Mouse (Mus musculus) liver (tissue): Measurements from ENCODE around the gene Cox6b2.
A peak's percentile ranks its signal among the peaks of the same experiment; 100 is the strongest.

Experiments
- DNase-seq: peaks from one replicate; pipeline ENCODE4 v3.0.0-alpha.2; 2020; ENCODE audit warnings: mixed read lengths

The Cox6b2 gene

DNA sequence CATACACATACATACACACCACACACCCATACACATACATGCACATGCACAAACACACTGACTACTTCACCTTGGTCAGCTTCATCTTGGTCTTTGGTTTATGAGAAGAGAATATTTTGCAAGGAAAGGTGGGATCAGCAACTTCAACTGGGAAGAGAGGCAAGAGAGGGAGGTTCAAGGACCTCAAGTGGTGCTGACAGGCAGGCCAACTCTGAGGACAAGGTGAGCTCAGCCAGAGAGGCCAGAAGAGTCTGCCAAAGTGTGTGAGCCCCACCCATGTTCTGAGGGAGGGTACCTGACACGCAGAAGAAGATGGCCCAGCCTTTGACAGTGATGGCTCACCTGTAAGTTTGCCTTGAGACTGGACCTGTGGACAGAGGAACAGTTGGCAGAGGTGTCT, 6.8 kb upstream of the Cox6b2 start:
- DNase-seq, result no peak

DNA sequence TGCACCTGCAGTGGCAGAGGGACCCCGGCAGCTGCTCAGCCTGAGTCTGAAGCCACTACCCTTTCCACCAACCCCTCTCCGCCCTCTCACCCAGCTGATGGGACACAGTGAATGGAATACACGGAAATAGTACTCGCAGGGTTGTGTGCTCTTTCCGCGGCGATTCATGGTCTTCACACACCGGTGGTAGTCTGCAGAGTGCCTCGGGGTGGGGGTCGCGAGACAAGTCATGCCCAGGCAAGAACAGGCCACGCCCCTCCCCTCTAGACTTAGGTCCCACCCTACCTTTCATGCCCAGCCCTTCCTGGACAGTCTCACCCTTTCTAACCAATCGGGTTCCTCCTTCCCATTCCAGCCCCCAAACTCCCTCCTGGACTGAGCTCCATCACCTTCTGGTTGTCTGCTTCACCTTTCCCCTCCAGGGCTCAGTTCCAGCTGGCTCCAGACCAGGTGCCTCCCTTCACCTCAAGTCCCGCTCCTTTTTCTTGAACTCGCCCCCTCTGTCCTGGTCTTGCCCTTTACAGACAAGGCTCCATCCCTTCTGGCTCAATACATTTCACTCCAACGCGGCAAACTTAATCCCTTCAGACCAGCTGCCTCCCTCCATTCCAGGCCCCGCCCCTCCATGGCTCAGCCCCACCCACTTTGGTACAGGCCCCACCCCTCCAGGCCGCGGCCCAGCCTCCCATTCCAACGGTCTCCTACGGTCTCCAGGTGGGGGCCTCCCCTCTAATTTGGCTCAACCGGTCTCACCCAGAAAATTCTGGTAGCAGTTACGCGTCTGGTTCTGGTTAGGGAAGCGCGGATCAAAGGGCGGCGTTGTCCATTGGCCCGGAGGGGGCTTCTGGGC, 698 bp downstream of the Cox6b2 start:
- peak; percentile 89 for DNase-seq

DNA sequence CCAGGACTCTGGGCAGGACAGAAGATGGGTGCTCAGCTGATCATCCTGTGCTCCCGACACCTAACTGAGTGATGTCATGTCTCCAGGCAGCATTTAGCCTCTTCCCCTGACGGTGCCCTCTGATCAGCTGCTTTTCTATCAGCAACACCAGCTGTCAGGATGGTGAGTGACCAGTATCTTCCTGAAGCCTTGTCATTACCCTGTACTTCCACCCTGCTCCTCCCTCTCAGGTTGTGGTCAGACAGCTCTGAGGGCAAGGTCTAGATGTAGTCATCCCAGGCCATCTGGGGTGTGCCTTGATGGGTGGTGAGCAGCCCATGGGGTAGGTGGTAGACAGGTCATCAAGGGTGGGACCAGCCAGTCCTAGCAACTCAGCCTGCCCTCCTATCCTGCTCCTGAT, 3.7 kb downstream of the Cox6b2 start:
- DNase-seq, result peak; percentile 54

DNA sequence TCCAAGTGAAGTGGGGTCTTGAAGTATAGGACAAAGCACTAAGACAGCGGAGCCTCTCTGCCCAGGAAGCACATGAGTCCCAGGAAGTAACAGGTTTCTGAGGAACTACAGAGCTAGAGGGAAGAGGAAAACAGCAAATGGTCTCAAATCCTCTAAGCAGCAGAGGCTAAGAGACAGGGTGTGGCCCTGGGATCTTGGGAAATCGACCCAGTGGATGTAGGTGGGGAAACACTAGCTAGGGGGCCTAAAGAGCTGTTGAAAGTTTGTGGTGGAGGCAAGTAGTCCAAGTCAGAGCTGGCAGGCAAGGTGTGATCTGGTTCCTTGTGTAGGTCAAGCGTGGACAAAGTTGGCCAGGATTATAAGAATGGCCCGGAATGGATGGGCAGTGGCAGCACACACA, 4.6 kb downstream of the Cox6b2 start:
- DNase-seq, result peak; percentile 28

DNA sequence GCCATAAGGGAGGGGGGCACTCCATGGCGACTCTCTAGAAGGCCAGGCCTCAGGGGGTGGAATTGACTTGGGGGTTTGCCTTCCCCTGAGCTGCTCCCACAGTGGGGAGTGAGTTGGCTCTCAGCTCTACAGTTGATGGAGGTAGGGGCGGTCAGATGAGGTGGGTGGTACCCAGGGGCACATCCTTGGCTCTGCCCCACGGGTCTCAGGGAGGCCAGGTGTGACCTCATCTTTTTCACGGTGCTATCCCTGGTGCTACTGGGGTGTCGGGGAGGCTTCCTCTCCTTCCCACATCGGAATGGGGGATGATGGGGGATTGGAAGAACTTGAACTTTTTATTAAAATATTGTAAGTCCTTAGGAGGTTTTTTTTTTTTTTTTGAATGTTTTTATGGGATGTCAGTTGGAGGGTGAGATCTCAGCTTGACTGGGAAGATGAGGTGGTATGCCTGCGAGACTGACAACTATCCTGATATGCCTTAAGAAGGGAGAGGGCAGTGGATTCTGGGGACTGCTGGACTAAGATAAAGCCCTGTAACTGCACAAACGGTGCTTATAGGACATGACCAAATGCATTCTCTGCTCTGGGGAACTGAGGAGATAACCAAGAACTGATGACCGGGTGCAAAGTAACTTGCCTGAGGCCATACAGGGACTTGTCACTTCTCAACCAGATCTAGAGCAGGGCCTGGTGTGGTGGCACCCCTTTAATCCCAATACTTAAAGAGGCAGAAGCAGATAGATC, 5.6 kb downstream of the Cox6b2 start:
- DNase-seq, result peak; percentile 74

DNA sequence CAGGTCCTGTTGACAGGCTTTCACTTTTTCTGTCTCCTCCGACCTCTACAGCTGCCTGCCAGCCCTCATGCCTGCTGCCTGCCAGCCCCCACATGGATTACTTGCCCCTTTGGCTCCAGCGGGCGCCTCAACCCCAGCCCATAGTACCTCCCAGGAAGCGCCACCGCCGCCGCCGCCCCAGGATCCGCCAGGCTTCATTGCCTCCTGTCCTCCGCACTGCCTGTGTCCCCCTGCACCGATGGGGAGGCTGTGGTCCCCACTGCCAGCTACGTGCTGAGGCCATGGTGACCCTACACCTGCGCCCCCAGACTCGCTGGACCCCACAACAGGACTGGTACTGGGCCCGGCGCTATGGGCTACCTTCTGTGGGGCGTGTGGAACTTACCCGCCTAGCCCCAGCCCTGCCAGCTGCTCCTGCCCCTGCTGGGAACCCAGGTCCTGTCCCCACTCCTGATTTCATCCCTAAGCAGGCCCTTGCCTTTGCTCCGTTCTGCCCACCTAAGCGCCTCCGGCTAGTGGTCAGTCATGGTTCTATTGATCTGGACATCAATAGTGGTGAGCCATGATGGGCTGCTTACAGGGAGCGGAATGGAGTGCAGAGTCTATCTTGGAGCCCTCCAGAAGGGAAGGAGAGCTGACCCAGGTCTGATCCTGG, 6.4 kb downstream of the Cox6b2 start:
- DNase-seq, result peak; percentile 48

DNA sequence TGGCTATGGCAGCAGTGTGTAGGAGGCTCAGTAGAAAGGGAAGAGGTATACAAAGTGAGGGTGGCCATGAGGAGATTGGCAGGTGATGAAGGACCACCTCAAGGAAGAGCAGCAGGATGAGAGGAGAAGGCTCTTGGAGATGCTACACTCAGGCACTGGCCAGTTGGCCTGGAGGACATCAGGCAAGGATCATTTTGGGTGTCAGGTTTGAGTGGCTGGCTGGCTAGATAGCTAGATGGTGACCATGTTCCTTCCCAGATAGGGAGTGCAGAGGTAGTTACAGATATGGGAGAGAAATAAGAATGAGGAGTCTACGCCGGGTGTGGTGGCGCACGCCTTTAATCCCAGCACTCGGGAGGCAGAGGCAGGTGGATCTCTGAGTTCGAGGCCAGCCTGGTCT, 8.0 kb downstream of the Cox6b2 start:
- peak; percentile 49 for DNase-seq

DNA sequence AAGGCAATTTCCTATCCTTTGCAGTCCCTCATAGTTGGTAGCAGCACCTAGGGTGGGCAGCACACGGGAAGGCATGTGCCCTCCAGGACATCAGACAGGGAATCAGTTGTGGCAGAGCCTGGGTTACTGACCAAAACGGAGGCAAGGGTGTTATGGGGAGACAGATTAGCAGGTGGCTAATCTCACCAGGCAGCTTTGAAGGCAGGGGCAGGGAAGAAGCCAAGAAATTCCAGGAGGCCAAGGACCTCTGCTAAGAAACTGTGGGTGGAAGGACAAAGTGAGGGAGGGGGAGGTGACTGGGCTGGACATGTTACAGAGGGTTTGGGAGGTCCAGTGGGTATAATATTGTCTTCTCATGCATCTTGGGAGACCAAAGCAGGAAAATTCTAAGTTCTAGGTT, 9.5 kb downstream of the Cox6b2 start:
- peak; percentile 79 for DNase-seq

DNA sequence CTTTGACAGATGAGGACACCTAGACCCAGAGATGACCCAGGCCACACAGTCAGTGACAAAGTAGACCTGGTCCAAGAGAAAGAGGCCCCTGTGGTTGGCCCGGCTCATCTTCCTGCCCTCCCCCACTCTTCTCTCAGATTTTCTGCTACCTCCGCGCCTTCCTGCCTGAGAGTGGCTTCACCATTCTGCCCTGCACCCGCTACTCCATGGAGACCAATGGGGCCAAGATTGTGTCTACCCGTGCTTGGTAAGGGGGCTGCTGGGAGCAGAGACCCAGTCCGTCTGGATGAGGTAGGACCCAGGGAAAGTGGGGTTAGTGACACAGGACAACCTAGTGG, 10.4 kb downstream of the Cox6b2 start:
- DNase-seq, result peak; percentile 37

DNA sequence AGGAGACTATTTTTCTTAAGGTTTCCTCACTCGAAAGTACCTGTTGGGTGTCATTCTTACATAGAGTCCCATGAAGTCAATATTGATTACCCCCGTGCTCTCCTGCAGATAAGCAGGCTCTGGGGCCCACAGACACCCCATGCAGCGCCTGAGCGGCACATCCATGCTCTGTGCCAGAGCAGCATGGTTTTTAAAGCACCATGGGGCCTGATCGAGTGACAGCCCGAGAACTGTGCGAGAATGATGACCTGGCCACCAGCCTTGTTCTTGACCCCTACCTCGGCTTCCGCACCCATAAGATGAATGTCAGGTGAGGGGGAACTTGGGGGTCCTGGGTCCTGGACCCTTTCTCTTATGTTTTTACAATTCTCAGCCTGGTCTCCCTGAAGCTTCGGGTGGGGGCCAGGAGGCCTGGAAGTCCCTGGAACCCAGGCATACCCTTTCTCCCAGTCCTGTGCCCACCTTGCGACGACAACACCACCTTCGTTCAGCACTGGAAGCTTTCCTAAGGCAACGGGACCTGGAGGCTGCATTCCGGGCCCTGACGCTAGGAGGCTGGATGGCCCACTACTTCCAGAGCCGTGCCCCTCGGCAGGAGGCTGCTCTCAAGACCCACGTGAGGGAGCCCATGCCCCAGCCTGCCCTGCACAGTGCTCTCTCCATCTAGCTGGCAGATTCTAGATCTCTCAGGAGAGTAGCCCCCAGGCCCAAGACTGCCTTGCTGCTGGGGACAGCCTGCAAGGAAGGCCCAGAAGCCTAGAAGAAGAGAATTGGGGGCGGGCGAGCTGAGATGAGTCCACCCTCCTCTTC, 11.0 kb downstream of the Cox6b2 start:
- DNase-seq, result peak; percentile 80

DNA sequence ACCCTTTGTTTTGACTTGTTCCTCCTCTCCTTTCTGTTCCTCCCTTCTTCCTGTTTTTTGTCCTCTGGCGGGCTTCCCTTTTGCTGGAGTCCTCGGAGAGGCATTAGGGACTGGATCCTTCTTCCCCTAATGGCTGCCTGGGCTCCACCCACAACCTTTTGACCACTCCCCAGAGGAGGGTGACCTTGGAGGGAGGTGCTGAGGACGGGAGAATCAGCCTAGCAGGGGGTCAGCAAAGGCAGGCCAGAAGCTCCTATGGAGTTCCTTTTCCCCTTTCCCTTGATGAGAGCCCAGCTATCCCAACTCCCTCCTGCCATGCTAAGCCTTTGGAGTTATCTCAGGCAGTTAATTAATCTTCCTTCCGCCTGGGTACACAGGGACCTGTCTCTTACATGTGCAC, 11.7 kb downstream of the Cox6b2 start:
- peak; percentile 90 for DNase-seq

DNA sequence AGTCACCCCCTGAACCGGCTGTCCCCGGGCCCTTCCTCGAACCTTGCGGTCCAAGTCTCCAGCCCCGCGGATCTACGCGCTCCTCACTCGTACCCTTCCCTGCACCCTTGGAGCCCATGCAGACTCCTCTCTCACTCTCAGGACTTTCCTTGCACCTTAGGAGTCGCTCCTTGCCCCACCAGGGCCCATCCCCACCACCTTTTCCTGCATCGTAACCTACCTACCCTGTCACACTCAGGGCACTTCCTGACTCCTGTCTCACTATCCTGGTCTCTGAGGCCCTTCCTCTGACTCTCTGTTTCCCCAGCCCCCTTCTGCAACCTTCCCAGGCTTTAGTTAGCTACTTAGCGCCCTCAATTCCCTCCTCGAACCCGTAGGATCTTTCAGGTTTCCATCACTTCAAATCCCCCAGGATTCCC, 12.6 kb downstream of the Cox6b2 start:
- no peak for DNase-seq

DNA sequence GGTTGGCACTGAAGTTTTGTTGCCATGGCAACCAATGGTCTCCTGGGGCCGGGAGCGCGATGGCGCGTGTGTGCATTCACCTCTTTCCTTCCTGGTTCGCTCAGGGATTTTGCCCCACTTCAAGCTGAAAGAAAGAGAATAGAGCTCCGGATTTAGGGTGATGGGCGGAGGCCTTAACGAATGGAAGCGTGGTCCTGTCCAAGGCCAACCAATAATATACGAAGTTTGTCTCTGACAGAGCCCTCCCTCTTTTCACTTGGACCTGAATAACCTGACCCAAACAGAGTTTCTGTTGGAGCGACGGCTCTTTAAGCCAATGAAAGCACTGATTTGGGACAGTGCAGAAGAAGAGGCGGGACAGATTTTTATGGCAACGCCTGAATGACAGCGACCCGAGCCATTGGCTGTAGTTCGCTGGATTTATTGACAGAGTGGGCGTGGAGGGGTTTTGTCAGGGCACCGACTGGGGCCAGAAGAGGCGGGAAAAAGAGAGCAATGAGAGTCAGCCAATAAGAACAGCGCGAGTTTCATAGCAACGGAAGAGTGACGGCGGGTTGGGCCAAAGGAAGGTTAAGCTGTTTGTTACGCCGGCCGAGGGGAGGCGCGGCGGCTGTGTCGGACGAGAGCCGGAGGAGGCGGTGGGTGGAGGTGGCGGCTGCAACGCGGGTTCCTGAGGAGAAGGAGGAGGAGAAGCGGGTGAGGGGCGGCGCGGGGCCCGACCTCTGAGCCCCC, 13.2 kb downstream of the Cox6b2 start, which contains the start of gene Kmt5c:
Gene Kmt5c (plus strand): TSS at position 572 of the 732 bp plus-strand sequence.
- peak; percentile 95 for DNase-seq

DNA sequence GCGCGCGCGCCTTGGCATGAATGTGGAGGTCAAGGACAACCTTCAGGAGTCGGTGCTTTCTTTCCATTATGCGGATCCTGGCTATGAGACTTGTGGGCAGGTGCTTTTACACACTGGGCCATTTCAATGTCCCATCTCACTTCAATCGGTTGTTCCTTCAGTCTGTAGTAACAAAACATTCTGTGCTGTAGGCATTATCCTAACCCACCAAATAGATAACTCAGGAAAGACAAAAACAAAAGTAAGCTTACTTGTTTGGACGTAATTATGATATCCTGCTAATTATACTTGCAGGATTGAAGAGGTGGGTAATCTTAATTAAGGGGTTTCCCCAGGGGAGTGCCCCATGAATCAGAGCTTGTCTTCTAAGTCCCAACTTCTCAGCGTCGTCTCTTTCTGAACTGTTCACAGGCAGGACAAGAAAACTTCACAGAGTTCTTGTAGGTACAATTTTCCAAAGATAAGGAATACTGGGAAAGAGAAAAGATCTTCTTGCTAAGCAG, 13.8 kb downstream of the Cox6b2 start:
- no peak for DNase-seq

DNA sequence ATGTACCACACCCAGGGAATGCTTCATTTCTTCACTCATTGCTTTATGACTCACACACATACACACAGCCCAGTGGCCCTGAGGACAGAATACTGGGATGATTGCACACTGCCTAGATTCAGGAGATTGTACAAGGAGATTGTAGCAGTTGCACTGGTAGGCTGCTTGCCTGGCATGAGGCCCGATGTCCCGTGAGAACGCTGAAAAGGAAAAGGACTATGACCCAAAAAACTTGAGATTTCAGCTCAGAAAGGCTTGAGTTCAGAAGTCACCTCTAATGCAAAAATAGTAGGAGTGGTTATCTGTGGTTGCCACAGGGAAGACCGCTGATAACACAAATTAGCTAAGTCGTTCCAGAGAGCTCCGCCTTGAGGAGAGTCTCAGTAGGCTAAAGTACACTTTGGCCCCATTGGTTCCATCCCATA, 19.9 kb downstream of the Cox6b2 start:
- peak; percentile 52 for DNase-seq

DNA sequence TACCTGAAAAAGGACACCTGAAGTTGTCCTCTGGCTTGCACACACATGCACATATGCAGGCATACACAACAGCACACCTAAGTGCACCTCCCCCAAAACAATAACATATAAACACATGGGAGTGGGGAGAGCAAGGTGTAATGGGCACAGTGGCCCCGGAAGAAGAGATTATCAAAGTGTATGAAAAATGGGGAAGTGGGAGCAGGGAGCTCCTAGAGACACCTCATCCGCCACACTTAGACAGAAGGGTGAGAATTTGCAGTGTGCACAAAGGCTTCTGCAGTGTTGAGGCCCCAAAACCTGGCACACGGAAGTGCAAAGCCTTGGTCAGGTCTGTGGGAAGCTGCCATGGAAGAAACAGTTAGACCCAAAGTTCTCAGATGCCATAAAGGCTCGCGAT, 21.8 kb downstream of the Cox6b2 start:
- no peak for DNase-seq

DNA sequence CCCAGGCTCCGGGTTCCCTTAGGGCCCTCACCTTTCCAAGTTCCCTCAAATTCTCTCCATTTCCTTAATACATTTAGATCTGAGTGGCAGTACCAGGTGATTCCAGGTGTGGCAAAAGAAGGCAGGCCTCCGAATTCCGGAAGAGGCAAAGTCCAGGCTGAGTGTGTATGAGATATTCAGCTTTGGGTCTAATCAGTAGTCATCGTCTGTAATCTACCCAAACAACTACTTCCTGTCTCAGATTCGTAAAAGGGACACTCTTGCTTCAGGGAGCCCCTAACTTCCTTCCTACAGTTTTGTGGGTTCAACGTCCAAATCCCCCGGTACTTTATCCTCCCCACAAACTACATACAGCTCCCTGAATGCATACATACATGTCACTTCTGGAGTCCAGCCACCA, 27.7 kb downstream of the Cox6b2 start, which contains the start of gene Tmem150b:
Gene Tmem150b (minus strand): TSS at position 81 of the 400 bp plus-strand sequence.
- no peak for DNase-seq

DNA sequence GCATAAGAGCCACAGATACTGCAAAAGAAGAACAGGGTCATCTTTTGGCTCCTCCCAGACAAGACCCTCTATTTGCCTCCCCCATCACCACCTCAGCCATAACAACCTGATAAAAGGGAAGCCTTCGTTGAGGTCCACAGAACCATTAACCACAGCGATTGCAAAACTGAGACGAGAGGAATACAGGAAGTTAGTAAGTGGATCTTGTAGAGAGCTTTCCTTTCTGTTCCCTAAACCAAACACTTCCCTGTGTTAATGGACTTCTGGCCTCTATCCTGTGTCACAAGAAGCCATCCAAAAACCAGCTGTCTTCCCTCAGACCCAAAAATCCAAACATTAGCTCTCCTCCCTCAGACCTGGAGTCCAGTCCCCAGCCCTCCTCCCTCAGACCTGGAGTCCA, 28.5 kb downstream of the Cox6b2 start:
- DNase-seq, result no peak

DNA sequence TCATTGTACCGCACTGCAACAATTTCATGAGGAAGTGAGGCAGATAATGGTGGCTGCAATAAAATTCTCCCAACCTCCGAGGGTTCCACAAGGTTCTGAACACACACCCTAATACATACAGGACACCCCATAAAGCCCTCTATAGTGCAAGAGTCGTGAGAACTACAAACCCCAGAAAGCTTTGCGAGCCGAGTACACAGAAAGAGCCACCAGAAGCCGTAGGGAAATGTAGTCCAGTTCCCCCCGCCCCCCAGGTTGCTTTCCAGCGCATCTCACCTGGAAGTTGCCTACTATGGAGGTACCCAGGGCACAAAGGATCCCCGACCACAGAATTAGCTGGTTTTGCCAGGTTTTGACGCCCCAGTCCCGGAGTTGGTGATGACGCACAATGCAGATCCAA, 29.4 kb downstream of the Cox6b2 start:
- DNase-seq, result no peak

DNA sequence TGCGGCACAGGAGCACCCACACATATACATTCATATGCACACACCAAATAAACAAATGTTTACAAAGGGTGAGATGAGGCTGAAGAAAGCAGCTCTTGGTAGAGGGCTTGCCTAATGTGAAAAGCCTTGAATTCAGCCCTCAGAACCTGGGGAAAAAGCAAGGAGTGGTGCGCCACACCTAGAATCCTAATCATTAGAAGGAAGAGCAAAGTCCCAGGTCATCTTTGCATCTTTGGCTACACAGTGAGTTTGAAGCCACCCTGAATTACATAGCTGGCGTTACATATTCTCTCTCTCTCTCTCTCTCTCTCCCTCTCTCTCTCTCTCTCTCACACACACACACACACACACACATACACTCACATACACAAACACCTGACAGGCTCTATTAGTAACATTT, 33.6 kb downstream of the Cox6b2 start:
- DNase-seq, result no peak

DNA sequence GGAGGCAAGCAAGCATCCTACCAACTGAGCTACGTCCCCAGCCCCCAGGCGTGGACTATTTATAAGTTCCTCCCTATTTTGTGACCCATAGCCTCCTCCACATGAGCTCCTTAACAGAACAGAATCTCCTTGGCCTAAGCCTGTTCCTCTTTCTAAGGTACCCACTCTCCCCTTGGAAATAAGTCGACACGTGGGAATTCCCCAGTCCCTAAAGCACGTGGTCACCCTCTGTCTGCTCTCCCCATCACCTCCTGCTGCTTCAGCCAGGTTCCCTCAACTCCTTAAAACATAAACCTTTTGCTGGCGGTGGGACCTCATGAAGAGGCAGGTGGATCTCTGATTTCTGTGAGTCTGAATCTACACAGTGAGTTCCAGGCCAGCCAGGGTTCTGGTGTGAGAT, 35.9 kb downstream of the Cox6b2 start:
- no peak for DNase-seq

DNA sequence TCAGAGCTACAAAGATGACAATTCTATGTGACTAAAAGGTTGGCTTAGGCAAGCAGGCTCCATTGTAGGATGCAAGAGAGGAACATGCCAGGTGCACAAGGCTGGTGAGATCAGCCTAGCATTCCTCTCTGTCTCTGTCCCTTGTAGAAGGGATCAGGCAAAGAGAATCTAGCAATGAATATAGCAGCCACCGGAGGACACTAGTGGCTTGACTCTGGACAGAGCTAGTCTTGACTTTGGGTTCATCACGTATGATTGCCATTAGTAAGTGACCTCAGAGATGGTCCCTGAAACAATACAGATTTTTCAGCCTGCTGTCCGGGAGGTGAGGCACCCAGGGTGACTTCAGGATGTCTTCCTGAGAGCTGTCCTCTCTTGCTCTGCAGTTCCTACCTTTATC, 40.3 kb downstream of the Cox6b2 start:
- DNase-seq, result no peak
